Mouse (Mus musculus) adrenal gland, adult 18-20 months (tissue): ENCODE data around the gene Ncoa5. TPM values are rescaled to one million over a fixed set of nuclear protein-coding genes. Genes with fewer than 3 reads are reported as not detected.
A peak's percentile ranks its signal among the peaks of the same experiment; 100 is the strongest.

Experiments
- DNase-seq, 2 experiments: peaks; one replicate each; pipeline ENCODE4 v3.0.0; 2021 to 2022; ENCODE audit warnings: low spot score in 2 of 2
- long read RNA-seq, 2 experiments: library from polyadenylated mRNA; stranded (forward); transcript quantifications; one replicate each; pipeline ENCODE4 v2.0.0; 2021
- total RNA-seq, 2 experiments: library from RNA; stranded (reverse); gene quantifications; 1 replicate in 1 of 2; 2 replicates in 1 of 2; pipeline ENCODE4 v1.2.3; 2021

The Ncoa5 gene
- 10 to 100 TPM; 35.7 to 41.6 TPM for total RNA-seq
- long read RNA-seq, experiment 1, transcript Ncoa5-201 (8 exons, 3,179 nt) = major isoform, 18 of 32 reads
- long read RNA-seq, experiment 1, transcript Ncoa5-203 (8 exons, 3,117 nt) = minor isoform, 6 of 32 reads
- long read RNA-seq, experiment 1, partial matches to known transcripts = 2 of 32 reads
- long read RNA-seq, experiment 1, other reads (novel, unspliced or antisense) = 6 of 32 reads
- long read RNA-seq, experiment 2, transcript Ncoa5-201 (8 exons, 3,179 nt) = major isoform, 25 of 47 reads
- long read RNA-seq, experiment 2, partial matches to known transcripts = 3 of 47 reads
- long read RNA-seq, experiment 2, other reads (novel, unspliced or antisense) = 16 of 47 reads

- DNase-seq = peak; percentile 96 to 97
These were observed at the start of gene Ncoa5 for GRCm38 (mm10) chr2:165034131-165035057. TSS of gene Ncoa5 (minus strand) at chr2:165034867.

DNA sequence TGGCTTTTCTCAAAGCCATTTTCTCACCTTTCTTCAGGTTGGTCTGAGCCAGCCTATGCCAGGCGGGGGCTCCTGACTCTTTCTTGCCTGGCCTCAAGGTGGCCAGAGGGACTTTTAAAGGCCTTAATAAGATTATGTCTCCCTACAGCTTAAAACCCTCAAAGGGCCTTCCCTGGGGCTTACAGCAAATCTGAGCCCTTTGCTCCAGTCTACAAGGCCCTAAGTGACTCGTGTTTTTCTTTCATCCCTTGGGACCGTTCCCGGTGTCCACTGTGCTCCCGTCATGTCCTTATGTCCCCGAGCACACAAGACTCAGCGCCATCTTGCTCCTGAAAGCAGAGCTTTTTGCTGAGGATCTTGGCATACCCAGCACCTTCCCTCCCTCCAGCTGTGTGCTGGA is 46.6 kb upstream of the Ncoa5 start:
- no peak for DNase-seq

GRCm38 (mm10) chr2:165080657-165081056 is 46.0 kb upstream of the Ncoa5 start:
- no peak for DNase-seq

GRCm38 (mm10) chr2:165078605-165079004 is 43.9 kb upstream of the Ncoa5 start:
- no peak for DNase-seq

GRCm38 (mm10) chr2:165078045-165078444 is 43.4 kb upstream of the Ncoa5 start:
- no peak for DNase-seq

DNA sequence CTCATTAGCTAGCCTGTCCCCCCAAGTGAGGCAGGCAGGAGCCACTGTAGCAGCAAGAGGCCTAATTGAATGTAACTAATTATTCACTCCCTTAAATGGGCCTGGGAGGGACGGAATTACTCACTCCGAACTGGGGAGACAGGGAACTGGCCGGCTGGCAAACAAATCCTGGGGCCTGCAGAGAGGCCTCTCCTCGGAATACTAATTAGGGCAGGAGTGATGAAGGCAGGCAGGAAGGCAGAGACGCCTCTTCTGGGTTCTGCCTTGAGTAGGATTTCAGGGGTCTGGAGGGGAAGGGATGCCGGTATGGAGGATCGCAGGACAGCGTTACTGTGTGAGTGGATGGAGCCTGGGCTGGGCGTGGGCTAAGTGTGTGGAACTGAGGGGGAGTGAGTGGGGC is 42.4 kb upstream of the Ncoa5 start:
- no peak for DNase-seq

DNA sequence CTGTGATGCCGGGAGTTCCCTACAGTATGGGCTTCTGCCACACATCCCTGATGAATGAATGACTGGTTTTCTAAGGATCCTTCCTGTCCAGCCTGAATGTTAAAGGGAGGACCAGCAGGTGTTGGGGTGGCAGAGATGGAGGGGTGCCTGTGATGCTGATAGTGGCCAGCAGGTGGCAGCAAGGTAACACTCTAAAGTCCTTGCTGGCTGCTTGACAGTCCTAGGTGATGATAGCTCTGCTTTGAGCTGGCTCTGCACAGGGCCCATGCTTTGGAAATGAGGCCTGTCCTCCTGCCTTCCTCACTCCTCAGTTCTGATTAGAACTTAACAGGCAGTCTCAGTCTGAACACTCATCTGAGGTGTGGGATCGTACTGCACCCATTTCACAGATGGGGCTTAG is 40.3 kb upstream of the Ncoa5 start:
- peak; percentile 82 to 83 for DNase-seq

DNA sequence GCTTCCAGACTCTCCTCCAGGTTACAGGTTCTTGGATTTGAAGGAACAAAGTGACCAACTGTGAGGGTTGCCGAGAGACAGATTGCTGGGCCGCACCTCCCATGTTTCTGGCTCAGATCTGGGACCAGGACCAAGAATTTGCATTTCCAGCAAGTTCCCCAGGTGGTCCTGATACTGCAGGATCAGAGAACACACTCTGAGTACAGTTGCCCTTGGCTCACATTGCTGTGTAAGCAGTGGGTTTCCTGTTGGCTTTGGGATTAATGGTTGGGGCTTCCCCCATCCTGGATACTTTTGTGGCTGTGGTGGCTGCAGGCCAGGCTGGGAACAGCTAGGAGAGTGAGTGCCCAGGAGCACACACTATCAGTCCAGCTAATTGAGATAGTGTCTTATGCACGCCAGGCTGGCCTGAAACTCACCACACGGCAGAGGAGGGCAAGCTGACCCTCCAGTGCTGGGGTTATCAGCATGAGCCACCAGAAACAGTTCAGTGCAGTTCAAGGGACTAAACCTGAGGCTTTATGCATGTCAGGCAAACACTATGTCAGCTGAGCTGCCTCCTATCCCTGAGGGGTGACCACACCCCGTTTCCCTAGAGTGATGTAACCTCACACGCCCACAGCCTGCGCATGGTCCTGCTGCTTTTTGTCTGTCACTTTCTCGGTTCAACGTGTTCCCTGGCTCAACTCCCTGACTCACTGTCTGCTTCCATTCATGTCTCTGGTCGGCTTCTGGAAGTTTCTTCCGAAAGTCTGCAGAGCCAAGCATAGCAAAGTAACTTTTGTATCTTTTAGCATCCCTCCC is 39.6 kb upstream of the Ncoa5 start:
- DNase-seq = no peak

GRCm38 (mm10) chr2:165073381-165073781 is 38.7 kb upstream of the Ncoa5 start:
- no peak for DNase-seq

DNA sequence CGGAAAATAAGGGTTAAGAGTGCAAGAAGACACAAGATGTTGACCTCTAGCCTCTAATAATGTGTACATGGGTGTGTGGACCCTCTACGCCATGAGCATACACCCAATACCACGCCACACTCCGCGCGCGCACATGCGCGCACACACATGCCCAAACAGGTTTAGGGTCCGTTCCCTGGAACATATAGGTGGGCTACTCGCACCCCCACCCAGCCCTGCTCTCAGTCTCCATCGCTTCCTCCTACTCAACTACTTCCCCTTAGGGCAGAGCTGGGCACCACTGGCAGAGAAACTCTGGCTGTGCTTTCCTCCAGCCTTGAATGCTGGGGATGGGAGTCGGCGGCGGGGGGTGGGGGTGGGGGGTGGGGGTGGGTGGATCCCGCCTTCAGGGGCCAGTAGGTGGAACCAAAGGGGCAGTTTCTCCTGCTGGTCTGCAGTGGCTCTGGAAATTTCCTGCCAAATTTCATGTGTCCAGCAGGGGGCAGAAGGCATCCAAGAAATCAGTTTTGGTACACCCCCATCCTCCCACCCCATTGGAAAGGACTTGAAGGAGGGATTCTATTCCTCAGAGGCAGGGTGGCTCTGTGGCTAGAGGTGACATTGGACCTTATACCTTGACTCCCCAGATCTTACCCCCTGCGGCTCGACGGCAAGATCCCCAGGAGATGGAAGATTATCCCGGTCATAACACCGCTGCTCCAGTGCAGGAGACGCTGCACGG is 35.6 kb upstream of the Ncoa5 start:
- DNase-seq = peak; percentile 54 to 59

DNA sequence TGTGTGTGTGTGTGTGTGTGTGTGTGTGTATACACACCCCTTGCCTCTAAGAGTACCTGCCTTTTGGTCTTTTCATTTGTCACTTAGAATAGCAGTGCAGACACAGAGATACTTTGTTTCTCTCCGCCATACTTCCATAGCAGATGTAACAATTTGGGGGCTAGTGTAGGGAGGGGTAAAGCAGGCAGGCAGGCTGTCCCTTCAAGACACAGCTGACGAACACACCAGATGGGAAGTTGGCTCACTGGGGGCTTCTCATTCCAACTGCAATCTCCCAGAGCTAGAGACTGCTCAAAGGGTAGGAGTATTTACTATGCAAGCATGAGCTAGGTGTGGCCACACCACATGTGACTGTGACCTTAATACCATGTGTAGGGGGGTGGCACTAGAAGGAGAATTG is 34.1 kb upstream of the Ncoa5 start:
- DNase-seq = no peak

GRCm38 (mm10) chr2:165064489-165064888 is 29.8 kb upstream of the Ncoa5 start:
- DNase-seq = no peak

- DNase-seq = no peak
These were observed 27.2 kb upstream of the Ncoa5 start for GRCm38 (mm10) chr2:165061638-165062433.

DNA sequence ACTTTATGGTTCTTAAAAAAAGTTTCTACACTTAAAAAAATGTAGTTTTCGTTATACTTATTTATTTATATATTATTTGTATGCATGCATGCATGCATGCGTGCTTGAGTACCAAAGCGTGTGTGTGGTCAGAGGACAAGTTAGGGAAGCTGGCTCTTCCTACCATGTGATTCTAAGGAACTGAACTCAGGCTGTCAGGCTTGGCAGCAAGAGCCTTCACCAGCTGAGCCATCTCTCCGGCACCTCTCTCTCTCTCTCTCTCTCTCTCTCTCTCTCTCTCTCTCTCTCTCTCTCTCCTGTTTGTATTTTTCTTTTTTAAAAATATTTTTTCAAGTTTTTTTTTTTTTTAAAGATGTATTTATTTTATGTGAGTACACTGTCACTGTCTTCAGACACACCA is 25.3 kb upstream of the Ncoa5 start:
- DNase-seq = no peak

GRCm38 (mm10) chr2:165056377-165057085 is 21.9 kb upstream of the Ncoa5 start:
- DNase-seq = no peak

GRCm38 (mm10) chr2:165055905-165056304 is 21.2 kb upstream of the Ncoa5 start:
- no peak for DNase-seq

GRCm38 (mm10) chr2:165054888-165055852 is 20.5 kb upstream of the Ncoa5 start, which contains the start of gene Cd40:
TSS of gene Cd40 (plus strand) at chr2:165055627.
- DNase-seq = peak; percentile 32 to 61

DNA sequence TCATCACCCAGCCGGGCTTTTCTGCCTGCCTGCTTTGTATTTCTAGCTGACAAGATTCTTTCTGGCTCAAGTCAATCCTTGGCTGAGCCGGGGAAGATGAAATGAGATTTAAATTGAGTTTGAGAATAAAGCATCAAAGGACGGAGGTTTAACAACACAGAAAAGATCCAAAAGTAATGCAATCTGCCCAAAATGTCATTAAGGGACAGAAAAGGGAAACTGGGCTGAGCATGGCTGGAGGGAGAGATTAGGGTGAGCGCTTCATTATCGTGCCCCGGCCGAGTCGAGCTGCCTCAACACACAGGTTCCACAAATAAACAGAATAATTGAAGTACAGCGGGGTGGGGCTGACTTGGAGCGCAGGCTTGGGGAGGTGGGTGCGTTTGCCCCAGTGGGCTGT is 16.9 kb upstream of the Ncoa5 start:
- no peak for DNase-seq
